Mouse (Mus musculus): ENCODE measurements around the gene Gm10961. TPM values are rescaled to one million over a fixed set of nuclear protein-coding genes. Genes with fewer than 3 reads are reported as not detected.

The Gm10961 gene
- polyA plus RNA-seq, 1 experiment from 2014 or later, result not detected

Other genes starting within 250 kb of the Gm10961 start
- gene Kcnc4, start 171.8 kb upstream of the Gm10961 start, polyA plus RNA-seq (2014; fragmentation: Nextera tagmentation; extraction: Ambion mirVana), result 0.28 and 0.39 TPM in 2 replicates
- 3.0 and 3.6 TPM in 2 replicates for gene Slc6a17, start 113.3 kb upstream of the Gm10961 start, polyA plus RNA-seq (2014; fragmentation: Nextera tagmentation; extraction: Ambion mirVana)
- not detected in 2 replicates for gene Ubl4b, start 76.2 kb upstream of the Gm10961 start, polyA plus RNA-seq (2014; fragmentation: Nextera tagmentation; extraction: Ambion mirVana)
- gene Alx3, start 36.3 kb upstream of the Gm10961 start, polyA plus RNA-seq (2014; fragmentation: Nextera tagmentation; extraction: Ambion mirVana), result 14.7 and 16.9 TPM in 2 replicates
- 92.2 and 100 TPM in 2 replicates for gene Strip1, start 372 bp downstream of the Gm10961 start, polyA plus RNA-seq (2014; fragmentation: Nextera tagmentation; extraction: Ambion mirVana)
- gene Ahcyl1, start 65.2 kb downstream of the Gm10961 start, polyA plus RNA-seq (2014; fragmentation: Nextera tagmentation; extraction: Ambion mirVana), result 122 and 127 TPM in 2 replicates
- 6.0 and 8.1 TPM in 2 replicates for gene Csf1, start 129.1 kb downstream of the Gm10961 start, polyA plus RNA-seq (2014; fragmentation: Nextera tagmentation; extraction: Ambion mirVana)
- gene Eps8l3, start 245.9 kb downstream of the Gm10961 start, polyA plus RNA-seq (2014; fragmentation: Nextera tagmentation; extraction: Ambion mirVana), result not detected in 2 replicates